Mouse (Mus musculus) heart, embryonic 14.5 days (tissue): ENCODE results near the gene Gabarap. TPM values are rescaled to one million over a fixed set of nuclear protein-coding genes. Genes with fewer than 3 reads are reported as not detected.

Source experiments
- ATAC-seq: fragments of 200-750 bp; cut with Nextera tagmentation; 2 replicates; pipeline ENCODE4 v1.8.0; 2017; ENCODE audit warnings: low read depth, moderate TSS enrichment; ENCODE audit not compliant: insufficient number of reproducible peaks, insufficient read depth, low FRiP score
- H3K27ac ChIP-seq, 2 experiments: fragments of 200-500 bp in 1 of 2; fragments of 300-500 bp in 1 of 2; sonication (generic) in 1 of 2; replicated peaks in 1 of 2; 2 replicates each; pipeline ENCODE4 v1.5.1; 2012 to 2014; ENCODE audit warnings: low read depth in 2 of 2, low read length in 2 of 2, control low read depth in 1 of 2, mild to moderate bottlenecking in 1 of 2, mixed read lengths in 1 of 2; ENCODE audit not compliant: control insufficient read depth in 1 of 2, insufficient read depth in 1 of 2
- H3K27me3 ChIP-seq: fragments of 300-500 bp; sonication (generic); 2 replicates; pipeline ENCODE4 v1.6.1; 2014; ENCODE audit warnings: mild to moderate bottlenecking, low read length, control low read depth; ENCODE audit not compliant: control insufficient read depth, insufficient read depth
- H3K36me3 ChIP-seq: fragments of 300-500 bp; sonication (generic); 2 replicates; pipeline ENCODE4 v1.6.1; 2014; ENCODE audit warnings: mild to moderate bottlenecking, control low read depth, low read length, mixed read lengths; ENCODE audit not compliant: control insufficient read depth, insufficient read depth
- H3K4me1 ChIP-seq, 2 experiments: fragments of 200-500 bp in 1 of 2; fragments of 300-500 bp in 1 of 2; sonication (generic) in 1 of 2; 2 replicates each; pipeline ENCODE4 v1.6.1; 2012 to 2014; ENCODE audit warnings: low read length in 2 of 2, control low read depth in 1 of 2, mixed read lengths in 1 of 2; ENCODE audit not compliant: control insufficient read depth in 2 of 2, insufficient read depth in 2 of 2
- H3K4me2 ChIP-seq: fragments of 300-500 bp; sonication (generic); 2 replicates; pipeline ENCODE4 v1.6.1; 2014; ENCODE audit warnings: mild to moderate bottlenecking, low read length
- H3K4me3 ChIP-seq, 2 experiments: fragments of 200-500 bp in 1 of 2; fragments of 300-500 bp in 1 of 2; sonication (generic) in 1 of 2; 2 replicates each; pipeline ENCODE4 v1.5.1; 2012 to 2014; ENCODE audit warnings: low read length in 2 of 2, mild to moderate bottlenecking in 2 of 2, control low read depth in 1 of 2, low read depth in 1 of 2, moderate library complexity in 1 of 2; ENCODE audit not compliant: control insufficient read depth in 1 of 2, insufficient read depth in 1 of 2
- H3K9ac ChIP-seq: fragments of 300-500 bp; sonication (generic); 2 replicates; pipeline ENCODE4 v1.6.1; 2014; ENCODE audit warnings: mild to moderate bottlenecking, low read length
- H3K9me3 ChIP-seq: fragments of 300-500 bp; sonication (generic); 2 replicates; pipeline ENCODE4 v1.6.1; 2016; ENCODE audit warnings: low read length, control low read depth; ENCODE audit not compliant: control insufficient read depth
- WGBS: fragments of 180-500 bp; shearing (Covaris S2); extraction: QIAGEN DNeasy Blood & Tissue Kit; methylation state at CpG from one replicate; pipeline ENCODE4 v1.1.7; 2014; 5-methylcytosine and 5-hydroxymethylcytosine counted together
- polyA plus RNA-seq: library from polyadenylated mRNA; unstranded; fragments of >200 nt; fragmentation: Nextera tagmentation; extraction: Ambion mirVana; gene quantifications from 2 replicates; pipeline ENCODE4 v1.2.1, GENCODE M21; 2014

Gabarap gene
- polyA plus RNA-seq, 1 experiment from 2014 or later = 540 TPM

- H3K27ac ChIP-seq = no peak within 1 kb of the TSS
- peak within 1 kb of the TSS; percentile 84 for H3K4me2 ChIP-seq
- no peaks in the 10 kb centered on the region for H3K9me3 ChIP-seq
- peaks cover 18% of the 10 kb centered on the region for H3K36me3 ChIP-seq
- 0 out of 2 replicates have a peak within 1 kb of the TSS, but pooled peaks have one; percentile 1 for H3K9ac ChIP-seq
- WGBS = 9% methylated on average over 24 of the region's 24 CpGs
- ATAC-seq = no peak
- H3K4me1 ChIP-seq = peaks cover 4 to 14% of the 10 kb centered on the region in 2 experiments; a peak in 3 of 4 replicates
- peaks cover 63% of the 10 kb centered on the region for H3K27me3 ChIP-seq
- H3K4me3 ChIP-seq = peak within 1 kb of the TSS in 1 of 2 experiments; percentile 44; a peak in 2 of 4 replicates
These were observed 26.2 kb upstream of the Gabarap start, which contains the start of gene Cldn7 for GRCm38 (mm10) chr11:69964650-69965270. Cldn7 (plus strand) TSS chr11:69964779.

GRCm38 (mm10) chr11:69965271-69966005, 25.5 kb upstream of the Gabarap start:
- 4% methylated on average over 46 of the region's 49 CpGs for WGBS
- no peak for ATAC-seq
- Histone ChIP-seq H3K9me3 (no peaks in the 10 kb centered on the region), H3K27me3 (peaks cover 63% of the 10 kb centered on the region), H3K4me1 (peaks cover 4 to 14% of the 10 kb centered on the region in 2 experiments; a peak in 3 of 4 replicates), H3K4me2 (peak overlapping the region; percentile 84), H3K36me3 (peaks cover 25% of the 10 kb centered on the region), H3K9ac (0 out of 2 replicates have a peak overlapping the region, but pooled peaks have one; percentile 1), H3K27ac (no peak overlapping the region), H3K4me3 (peak overlapping the region in 1 of 2 experiments; percentile 44; a peak in 2 of 4 replicates)

GRCm38 (mm10) chr11:69966006-69966859, 24.7 kb upstream of the Gabarap start:
- no peak overlapping the region for H3K27ac ChIP-seq

GRCm38 (mm10) chr11:69966860-69967517, 24.0 kb upstream of the Gabarap start:
- 34% methylated on average over 17 of the region's 17 CpGs for WGBS
- Histone ChIP-seq H3K27me3 (peaks cover 49% of the 10 kb centered on the region), H3K4me1 (peaks cover 4 to 14% of the 10 kb centered on the region in 2 experiments; a peak in 3 of 4 replicates), H3K4me3 (peak overlapping the region; percentile 30 to 44; a peak in 3 of 4 replicates), H3K9ac (peak overlapping the region; percentile 66), H3K4me2 (peak overlapping the region; percentile 84), H3K27ac (no peak overlapping the region), H3K9me3 (no peaks in the 10 kb centered on the region), H3K36me3 (peaks cover 34% of the 10 kb centered on the region)
- no peak for ATAC-seq

More at GRCm38 (mm10) chr11:69966006-69966859, 24.7 kb upstream of the Gabarap start:
- Histone ChIP-seq H3K9me3 (no peaks in the 10 kb centered on the region), H3K4me2 (peak overlapping the region; percentile 84), H3K4me1 (peaks cover 4 to 14% of the 10 kb centered on the region in 2 experiments; a peak in 3 of 4 replicates), H3K36me3 (peaks cover 27% of the 10 kb centered on the region), H3K4me3 (peak overlapping the region; percentile 30 to 44), H3K27me3 (peaks cover 55% of the 10 kb centered on the region), H3K9ac (peak overlapping the region; percentile 66)
- ATAC-seq = peak; percentile 58; the same call in 1 of the 2 replicates
- 2% methylated on average over 58 of the region's 59 CpGs for WGBS

GRCm38 (mm10) chr11:69968793-69969192, 22.1 kb upstream of the Gabarap start:
- Histone ChIP-seq H3K36me3 (peaks cover 52% of the 10 kb centered on the region), H3K9me3 (no peaks in the 10 kb centered on the region), H3K4me2 (no peak overlapping the region), H3K27ac (no peak overlapping the region), H3K4me3 (no peak overlapping the region), H3K9ac (no peak overlapping the region), H3K27me3 (peaks cover 33% of the 10 kb centered on the region), H3K4me1 (peaks cover 4 to 14% of the 10 kb centered on the region in 2 experiments; a peak in 3 of 4 replicates)
- no peak for ATAC-seq
- 72% methylated on average over 4 of the region's 4 CpGs for WGBS

- ATAC-seq = no peak
- 87% methylated on average over 6 of the region's 6 CpGs for WGBS
- H3K4me3 ChIP-seq = no peak overlapping the region
- peaks cover 67% of the 10 kb centered on the region for H3K36me3 ChIP-seq
- H3K27me3 ChIP-seq = peaks cover 18% of the 10 kb centered on the region
- H3K27ac ChIP-seq = no peak overlapping the region
- no peaks in the 10 kb centered on the region for H3K9me3 ChIP-seq
- no peak overlapping the region for H3K4me2 ChIP-seq
- H3K4me1 ChIP-seq = peaks cover 4 to 11% of the 10 kb centered on the region in 2 experiments; a peak in 3 of 4 replicates
- no peak overlapping the region for H3K9ac ChIP-seq
These were observed 20.7 kb upstream of the Gabarap start for GRCm38 (mm10) chr11:69970222-69970621.
